Mouse (Mus musculus): ENCODE measurements around the gene Acaca.

Gene Acaca

GRCm38 (mm10) chr11:84247370-84247769 is 117.9 kb downstream of the Acaca start:
- no peak for DNase-seq (ENCODE audit: low spot score)

- DNase-seq (ENCODE audit: low spot score) = no peak
Observed at GRCm38 (mm10) chr11:84251170-84251569, 121.7 kb downstream of the Acaca start.

GRCm38 (mm10) chr11:84252425-84252824 is 123.0 kb downstream of the Acaca start:
- no peak for DNase-seq (ENCODE audit: low spot score)

GRCm38 (mm10) chr11:84255879-84256278 is 126.4 kb downstream of the Acaca start:
- DNase-seq (ENCODE audit: low spot score) = no peak

GRCm38 (mm10) chr11:84258053-84258710 is 128.7 kb downstream of the Acaca start:
- no peak for DNase-seq (ENCODE audit: low spot score)

- no peak for DNase-seq (ENCODE audit: low spot score)
Observed at GRCm38 (mm10) chr11:84264490-84264889, 135.0 kb downstream of the Acaca start.

GRCm38 (mm10) chr11:84268068-84268467 is 138.6 kb downstream of the Acaca start:
- no peak for DNase-seq (ENCODE audit: low spot score)

- no peak for DNase-seq (ENCODE audit: low spot score)
Observed at GRCm38 (mm10) chr11:84270511-84270910, 141.0 kb downstream of the Acaca start.

GRCm38 (mm10) chr11:84271948-84272347 is 142.5 kb downstream of the Acaca start:
- no peak for DNase-seq (ENCODE audit: low spot score)

- DNase-seq (ENCODE audit: low spot score) = no peak
Observed at GRCm38 (mm10) chr11:84272574-84272973, 143.1 kb downstream of the Acaca start.

- no peak for DNase-seq (ENCODE audit: low spot score)
Observed at GRCm38 (mm10) chr11:84276979-84277378, 147.5 kb downstream of the Acaca start.

GRCm38 (mm10) chr11:84281280-84281679 is 151.8 kb downstream of the Acaca start:
- DNase-seq (ENCODE audit: low spot score) = no peak

GRCm38 (mm10) chr11:84282944-84283703 is 153.7 kb downstream of the Acaca start:
- no peak for DNase-seq (ENCODE audit: low spot score)

- no peak for DNase-seq (ENCODE audit: low spot score)
Observed at GRCm38 (mm10) chr11:84290781-84291180, 161.3 kb downstream of the Acaca start.

GRCm38 (mm10) chr11:84292532-84292931 is 163.1 kb downstream of the Acaca start:
- no peak for DNase-seq (ENCODE audit: low spot score)

- no peak for DNase-seq (ENCODE audit: low spot score)
Observed at GRCm38 (mm10) chr11:84293288-84293687, 163.8 kb downstream of the Acaca start.

GRCm38 (mm10) chr11:84296337-84296736 is 166.9 kb downstream of the Acaca start:
- DNase-seq (ENCODE audit: low spot score) = no peak

GRCm38 (mm10) chr11:84305474-84305873 is 176.0 kb downstream of the Acaca start:
- DNase-seq (ENCODE audit: low spot score) = no peak

- DNase-seq (ENCODE audit: low spot score) = no peak
Observed at GRCm38 (mm10) chr11:84306158-84306742, 176.8 kb downstream of the Acaca start.

- no peak for DNase-seq (ENCODE audit: low spot score)
Observed at GRCm38 (mm10) chr11:84324032-84324752, 194.7 kb downstream of the Acaca start.

- no peak for DNase-seq (ENCODE audit: low spot score)
Observed at GRCm38 (mm10) chr11:84327086-84327485, 197.6 kb downstream of the Acaca start.

- no peak for DNase-seq (ENCODE audit: low spot score)
Observed at GRCm38 (mm10) chr11:84332384-84332783, 202.9 kb downstream of the Acaca start.

GRCm38 (mm10) chr11:84332860-84333259 is 203.4 kb downstream of the Acaca start:
- DNase-seq (ENCODE audit: low spot score) = no peak

Data from ovary, postnatal 36 days (tissue).